Mouse (Mus musculus): ENCODE measurements around the gene Calm2.
A peak's percentile ranks its signal among the peaks of the same experiment; 100 is the strongest.

Gene Calm2

GRCm38 (mm10) chr17:87446767-87447611 is at the start of gene Calm2:
Gene Calm2, minus strand, starts transcription at chr17:87446935.
- DNase-seq (ENCODE audit: low spot score in 2 of 2) = peak; percentile 99

- no peak for DNase-seq (ENCODE audit: low spot score in 2 of 2)
These were observed 48.8 kb upstream of the Calm2 start for GRCm38 (mm10) chr17:87495504-87495903.

GRCm38 (mm10) chr17:87494310-87494709 is 47.6 kb upstream of the Calm2 start:
- no peak for DNase-seq (ENCODE audit: low spot score in 2 of 2)

- DNase-seq (ENCODE audit: low spot score in 2 of 2) = peak in 1 of 2 experiments; percentile 53
These were observed 45.6 kb upstream of the Calm2 start for GRCm38 (mm10) chr17:87492286-87492685.

- no peak for DNase-seq (ENCODE audit: low spot score in 2 of 2)
These were observed 43.6 kb upstream of the Calm2 start for GRCm38 (mm10) chr17:87490295-87490694.

- no peak for DNase-seq (ENCODE audit: low spot score in 2 of 2)
These were observed 39.0 kb upstream of the Calm2 start for GRCm38 (mm10) chr17:87485751-87486150.

- DNase-seq (ENCODE audit: low spot score in 2 of 2) = no peak
These were observed 36.1 kb upstream of the Calm2 start for GRCm38 (mm10) chr17:87482867-87483266.

- DNase-seq (ENCODE audit: low spot score in 2 of 2) = peak in 1 of 2 experiments; percentile 70
These were observed 31.8 kb upstream of the Calm2 start for GRCm38 (mm10) chr17:87478569-87478968.

GRCm38 (mm10) chr17:87477611-87478010 is 30.9 kb upstream of the Calm2 start:
- DNase-seq (ENCODE audit: low spot score in 2 of 2) = peak in 1 of 2 experiments; percentile 42

- DNase-seq (ENCODE audit: low spot score in 2 of 2) = no peak
These were observed 28.6 kb upstream of the Calm2 start for GRCm38 (mm10) chr17:87475356-87475755.

- no peak for DNase-seq (ENCODE audit: low spot score in 2 of 2)
These were observed 27.7 kb upstream of the Calm2 start for GRCm38 (mm10) chr17:87474501-87474795.

- peak; percentile 78 to 82 for DNase-seq (ENCODE audit: low spot score in 2 of 2)
These were observed 27.2 kb upstream of the Calm2 start for GRCm38 (mm10) chr17:87473736-87474500.

- DNase-seq (ENCODE audit: low spot score in 2 of 2) = peak in 1 of 2 experiments; percentile 73
These were observed 26.7 kb upstream of the Calm2 start for GRCm38 (mm10) chr17:87473441-87473735.

- no peak for DNase-seq (ENCODE audit: low spot score in 2 of 2)
These were observed 26.1 kb upstream of the Calm2 start for GRCm38 (mm10) chr17:87472879-87473278.

- DNase-seq (ENCODE audit: low spot score in 2 of 2) = no peak
These were observed 24.9 kb upstream of the Calm2 start for GRCm38 (mm10) chr17:87471661-87472060.

- DNase-seq (ENCODE audit: low spot score in 2 of 2) = no peak
These were observed 24.1 kb upstream of the Calm2 start for GRCm38 (mm10) chr17:87470797-87471196.

- DNase-seq (ENCODE audit: low spot score in 2 of 2) = no peak
These were observed 23.5 kb upstream of the Calm2 start for GRCm38 (mm10) chr17:87470282-87470681.

GRCm38 (mm10) chr17:87469428-87469827 is 22.7 kb upstream of the Calm2 start:
- DNase-seq (ENCODE audit: low spot score in 2 of 2) = no peak

GRCm38 (mm10) chr17:87468616-87469015 is 21.9 kb upstream of the Calm2 start:
- DNase-seq (ENCODE audit: low spot score in 2 of 2) = peak in 1 of 2 experiments; percentile 38

GRCm38 (mm10) chr17:87461499-87461896 is 14.8 kb upstream of the Calm2 start:
- no peak for DNase-seq (ENCODE audit: low spot score in 2 of 2)

- peak in 1 of 2 experiments; percentile 39 for DNase-seq (ENCODE audit: low spot score in 2 of 2)
These were observed 14.1 kb upstream of the Calm2 start for GRCm38 (mm10) chr17:87460669-87461498.

Measured in right cerebral cortex, postnatal 10 days (tissue).